Mouse (Mus musculus) erythroblast, adult 5-6 weeks (primary cell): ENCODE measurements around the gene Wwox. TPM values are rescaled to one million over a fixed set of nuclear protein-coding genes. Genes with fewer than 3 reads are reported as not detected.

Experiments used
- ATAC-seq: replicated peaks from 2 replicates; pipeline ENCODE4 v1.8.0; 2016; ENCODE audit warnings: moderate number of reproducible peaks, mild to moderate bottlenecking, moderate TSS enrichment, inconsistent platforms; ENCODE audit not compliant: poor library complexity, low FRiP score, severe bottlenecking
- total RNA-seq, 2 experiments: library from RNA; stranded (forward) in 1 of 2; stranded (reverse) in 1 of 2; fragments of 150-400 nt in 1 of 2; fragments of 200-764, 138-1000 nt in 1 of 2; gene quantifications; 2 replicates each; pipeline versions ENCODE4 v1.2.3 to v1.2.4; 2015 to 2017; ENCODE audit warnings: low replicate concordance in 2 of 2

Gene Wwox
- total RNA-seq, 2 experiments from 2014 or later, result 4.3 to 4.6 TPM

GRCm38 (mm10) chr8:114590336-114590867 is 150.9 kb downstream of the Wwox start:
- ATAC-seq, result no peak

GRCm38 (mm10) chr8:114591296-114592280 is 152.1 kb downstream of the Wwox start:
- no peak for ATAC-seq

GRCm38 (mm10) chr8:114593424-114594157 is 154.1 kb downstream of the Wwox start:
- no peak for ATAC-seq

DNA sequence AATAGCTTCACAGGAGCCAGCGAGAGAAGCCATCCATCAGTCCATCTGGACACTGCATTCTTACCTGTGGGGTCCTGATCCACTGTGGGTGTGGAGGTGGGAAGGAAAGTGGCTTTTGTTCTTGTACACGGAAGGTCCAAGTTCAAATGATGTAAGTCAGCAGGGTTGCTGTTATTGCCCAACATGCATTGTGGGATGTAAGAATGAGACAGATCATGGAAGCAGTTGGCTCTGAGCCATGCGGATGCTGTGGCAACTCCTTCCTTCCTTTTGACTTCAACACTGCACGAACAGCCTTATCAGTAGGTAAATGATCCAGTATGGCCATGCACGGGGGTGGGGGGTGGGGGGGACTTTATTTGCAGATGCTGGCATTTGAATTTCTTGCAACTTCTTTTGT is 155.4 kb downstream of the Wwox start:
- no peak for ATAC-seq

DNA sequence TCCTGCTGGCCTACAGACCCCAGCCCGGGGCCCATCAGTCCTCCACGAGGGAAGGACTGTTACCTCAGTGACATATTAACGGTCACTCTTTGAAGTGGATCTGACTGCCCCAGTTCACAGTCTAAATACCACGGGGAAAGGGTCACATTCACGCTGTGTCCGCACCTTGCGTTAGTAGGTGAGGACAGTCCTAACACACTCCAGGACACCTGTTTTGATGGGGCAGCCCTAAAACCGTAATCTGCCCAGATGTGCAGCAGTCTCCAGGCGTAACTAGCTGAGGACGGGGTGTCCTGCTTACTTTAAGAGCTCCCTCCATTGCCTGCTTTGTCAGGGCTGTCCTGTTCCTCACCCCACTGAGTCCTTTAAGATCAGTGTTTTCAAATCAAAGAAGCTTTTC is 160.1 kb downstream of the Wwox start:
- no peak for ATAC-seq

GRCm38 (mm10) chr8:114600196-114600595 is 160.7 kb downstream of the Wwox start:
- ATAC-seq, result no peak

DNA sequence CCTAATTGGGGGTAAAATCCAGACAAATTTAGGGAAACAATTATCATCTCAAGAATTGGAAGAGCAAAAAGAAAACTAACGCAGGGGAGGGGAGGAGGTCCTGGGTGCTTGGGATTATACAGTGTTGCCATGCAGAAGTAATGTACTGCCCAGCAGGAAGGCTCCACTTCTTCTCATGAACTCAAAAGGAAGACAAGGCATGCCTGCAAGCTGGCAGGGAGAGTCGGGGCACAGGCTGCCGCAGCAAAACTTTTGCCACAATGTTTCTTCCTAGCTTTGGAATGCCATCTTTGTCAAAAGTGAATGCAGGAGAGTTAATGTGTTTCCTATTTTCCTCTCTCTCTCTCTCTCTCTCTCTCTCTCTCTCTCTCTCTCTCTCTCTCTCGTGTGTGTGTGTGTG is 163.6 kb downstream of the Wwox start:
- no peak for ATAC-seq

- ATAC-seq, result no peak
Measured at GRCm38 (mm10) chr8:114603561-114603960, 164.1 kb downstream of the Wwox start.

GRCm38 (mm10) chr8:114604315-114604714 is 164.9 kb downstream of the Wwox start:
- no peak for ATAC-seq

DNA sequence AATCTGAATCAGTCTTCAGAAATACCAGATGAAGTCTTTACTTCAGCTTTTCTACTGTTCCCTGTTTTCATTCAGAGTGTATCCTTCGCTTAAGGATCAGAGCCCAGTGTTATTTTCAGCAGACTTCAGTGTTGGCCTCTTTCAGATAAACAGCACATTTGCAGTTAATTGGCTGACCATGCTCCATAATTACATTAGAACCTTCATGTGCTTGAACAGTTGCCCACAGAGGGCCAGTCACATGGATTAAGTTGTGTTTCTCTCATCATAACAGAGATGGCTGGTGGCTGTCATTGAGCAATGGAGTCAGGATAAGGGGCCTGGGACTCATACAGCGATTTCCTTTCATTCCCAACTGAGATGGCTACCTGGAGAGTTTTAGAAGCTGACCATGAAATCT is 166.2 kb downstream of the Wwox start:
- ATAC-seq, result no peak

DNA sequence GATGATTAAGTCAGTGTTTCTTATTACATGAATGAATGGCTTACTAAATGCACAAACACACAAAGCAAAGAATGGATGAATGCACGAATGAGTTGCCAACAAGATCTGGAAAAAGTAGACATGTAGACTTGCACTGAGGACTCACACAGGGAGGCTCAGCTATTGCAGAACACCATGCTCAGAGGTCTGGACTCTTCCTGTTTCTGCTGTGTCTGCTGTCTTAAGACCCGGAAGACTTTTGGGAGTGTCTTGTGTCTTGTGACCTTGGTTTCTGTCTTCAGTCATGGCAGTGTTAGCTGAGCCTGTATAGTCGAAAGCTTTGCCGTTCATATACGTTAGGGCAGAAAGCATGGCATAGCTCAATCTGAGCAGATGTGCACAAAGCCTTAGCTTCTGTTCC is 169.9 kb downstream of the Wwox start:
- ATAC-seq, result no peak

DNA sequence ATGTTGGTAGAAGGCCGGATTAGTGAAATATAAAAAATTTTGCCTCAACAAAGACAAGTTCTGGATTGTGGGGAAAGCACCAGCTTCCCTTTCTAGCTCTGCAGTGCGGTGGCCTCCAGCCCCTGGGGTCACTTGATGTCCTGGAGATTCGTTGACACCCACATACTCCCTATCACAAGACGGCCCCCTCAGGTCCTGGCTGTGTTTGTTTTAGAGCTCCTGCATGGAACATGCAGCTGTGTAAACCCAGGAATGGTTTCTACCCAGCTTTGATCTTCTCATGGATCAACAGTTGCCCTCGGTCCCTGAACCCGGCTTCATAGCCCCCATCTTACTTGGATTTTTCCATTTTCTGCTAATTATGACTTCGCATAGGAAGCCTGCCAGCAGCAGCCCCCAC is 171.6 kb downstream of the Wwox start:
- ATAC-seq, result no peak

DNA sequence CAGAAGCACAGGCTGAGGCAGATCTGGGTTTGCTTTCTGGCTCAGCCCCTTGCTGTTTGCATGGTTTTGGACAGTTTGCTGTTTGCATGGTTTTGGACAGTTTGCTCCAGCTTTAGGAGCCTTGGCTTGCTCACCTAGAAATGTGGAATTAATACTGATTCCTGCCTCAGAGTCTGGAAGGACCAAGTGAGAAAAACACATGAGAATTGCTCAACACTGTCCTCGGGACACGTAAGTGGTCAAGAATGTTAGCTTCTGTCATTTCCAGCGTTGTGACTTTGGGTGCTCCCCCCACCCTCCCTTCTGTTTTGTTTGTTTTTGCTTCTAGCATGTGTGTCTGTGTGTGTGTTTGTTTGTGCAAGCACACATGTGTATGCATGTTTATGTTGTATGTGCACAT is 172.6 kb downstream of the Wwox start:
- no peak for ATAC-seq

- no peak for ATAC-seq
Measured at GRCm38 (mm10) chr8:114615413-114615812, 176.0 kb downstream of the Wwox start.

DNA sequence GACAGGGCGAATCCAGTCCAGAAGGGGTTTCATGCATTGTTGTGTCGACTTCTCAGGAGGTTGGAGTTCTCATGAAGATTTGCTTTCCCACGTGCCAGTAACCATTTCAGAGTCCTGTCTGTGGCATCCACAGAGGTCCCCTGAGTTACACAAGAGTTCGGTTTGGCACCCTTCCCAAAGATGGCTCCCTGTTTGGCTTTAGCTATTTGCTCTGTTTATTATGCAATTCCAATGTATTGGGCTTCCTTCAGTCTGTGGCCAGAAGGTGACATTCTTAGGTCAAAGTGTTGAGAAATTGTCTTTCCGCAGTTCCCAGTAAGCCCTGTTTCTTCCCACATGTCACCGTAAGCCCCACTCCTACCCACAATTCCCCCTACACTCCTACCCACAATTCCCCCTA is 176.5 kb downstream of the Wwox start:
- no peak for ATAC-seq

DNA sequence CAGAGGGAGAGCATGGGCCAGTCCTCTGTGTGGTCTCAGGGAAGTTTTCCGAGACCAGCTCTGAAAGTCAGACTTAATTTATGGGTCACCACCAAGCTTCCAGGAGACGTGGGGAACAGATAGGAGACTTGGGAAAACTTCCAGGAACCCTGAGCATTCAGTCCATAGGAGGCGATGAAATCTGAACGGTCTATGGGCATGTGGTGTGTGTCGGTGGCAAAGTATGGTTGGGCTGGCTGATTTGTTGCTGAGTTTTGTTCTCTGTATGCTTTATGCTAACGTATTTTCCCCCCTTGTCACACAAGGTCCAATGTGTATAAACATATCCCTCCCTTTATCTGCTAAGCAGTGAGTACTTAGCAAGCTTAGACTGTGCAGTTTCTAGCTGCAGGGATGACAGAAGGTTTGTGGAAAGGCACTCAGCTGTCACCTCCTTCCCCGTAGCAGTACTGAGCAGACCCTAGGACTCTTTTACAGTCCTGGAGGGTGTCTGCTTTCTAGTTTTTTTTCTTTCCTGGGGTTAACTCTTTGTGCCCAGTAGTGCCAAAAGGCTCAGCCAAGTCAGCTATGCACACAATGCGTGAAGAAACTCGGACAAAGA is 179.6 kb downstream of the Wwox start:
- no peak for ATAC-seq

- ATAC-seq, result no peak
Measured at GRCm38 (mm10) chr8:114625402-114625801, 185.9 kb downstream of the Wwox start.

- no peak for ATAC-seq
Measured at GRCm38 (mm10) chr8:114626897-114627296, 187.4 kb downstream of the Wwox start.

- no peak for ATAC-seq
Measured at GRCm38 (mm10) chr8:114629719-114630118, 190.3 kb downstream of the Wwox start.

DNA sequence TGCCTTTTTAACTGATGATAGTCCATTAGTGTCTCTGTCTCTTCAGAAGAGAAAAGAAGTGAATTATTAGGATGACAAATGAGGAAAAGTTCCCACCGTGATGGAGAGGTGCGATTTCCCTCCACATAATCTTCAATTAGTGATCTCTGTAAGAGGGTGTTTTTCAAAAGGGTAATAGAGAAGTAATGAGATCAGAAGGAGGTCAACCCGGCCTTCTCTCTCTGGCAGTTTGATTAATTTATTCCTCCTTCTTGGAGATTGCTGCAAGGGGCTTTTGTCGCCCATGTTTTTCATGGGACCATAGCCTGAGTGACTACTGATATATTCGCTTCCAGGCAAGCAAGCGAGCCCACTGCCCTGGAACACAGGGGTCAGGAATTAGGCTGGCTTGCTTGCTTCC is 191.6 kb downstream of the Wwox start:
- no peak for ATAC-seq
